Mouse (Mus musculus) C2C12 (cell line): ENCODE measurements around the gene Elp5.

Source experiments
- CTCF ChIP-seq: IDR thresholded peaks from one replicate; pipeline ENCODE4 v1.5.1; 2011; ENCODE audit not compliant: control insufficient read depth, insufficient read depth, insufficient read length
- MYOG ChIP-seq: IDR thresholded peaks from one replicate; pipeline ENCODE4 v1.6.1; 2011; ENCODE audit not compliant: control insufficient read depth, insufficient read length; ENCODE audit errors: extremely low read depth
- USF1 ChIP-seq: IDR thresholded peaks from one replicate; pipeline ENCODE4 v1.6.1; 2011; ENCODE audit warnings: low read depth, mild to moderate bottlenecking, control low read depth, moderate library complexity

GRCm38 (mm10) chr11:70024151-70024514 is 41.8 kb upstream of the Elp5 start:
- TF ChIP-seq MYOG = no peak
- no peak for TF ChIP-seq CTCF
- TF ChIP-seq USF1 = no peak
